Comparison of ENCODE assay signal across 10 mouse cellular contexts in genomic region chr8:121827726-121828125, GRCm38 (mm10). TPM values are rescaled to one million over a fixed set of nuclear protein-coding genes. Genes with fewer than 3 reads are reported as not detected.
DNase-seq lines count a peak whose midpoint lies in the region; ATAC-seq and TF ChIP-seq lines count a peak whose summit lies in the region.
"Had no signal": no experiment of that assay in that cellular context is flagged by ENCODE, and none has a peak within 500 bp of the region (broad histone marks: within the 10 kb centered on the region; RNA-seq: fewer than 3 reads in every experiment).

No protein-coding gene starts in this region.

- H3K4me3 ChIP-seq in heart, embryonic 15.5 days, result peak overlapping the region; percentile 77; the same call in 1 of the 2 replicates
- 0 out of 2 replicates have a peak overlapping the region, but pooled peaks have one; percentile 91 for H3K4me3 ChIP-seq in embryonic facial prominence, embryonic 13.5 days
- H3K4me3 ChIP-seq in midbrain, embryonic 15.5 days, result peak overlapping the region; percentile 59; the same call in 1 of the 2 replicates
- no peak overlapping the region for H3K4me3 ChIP-seq in kidney, adult 2 months (ENCODE audit: insufficient read depth, low read depth, low read length)

- intact Hi-C loops in gastrocnemius, postnatal 36 days (cut with DNase I), result no loop called here

- WGBS in heart, embryonic 15.5 days, result 86% methylated on average over 5 of the region's 5 CpGs
- 92% methylated on average over 5 of the region's 5 CpGs for WGBS in embryonic facial prominence, embryonic 13.5 days
- 95% methylated on average over 5 of the region's 5 CpGs for WGBS in midbrain, embryonic 15.5 days
- WGBS in kidney, adult 2 months, result 81% methylated on average over 5 of the region's 5 CpGs

- no peak overlapping the region for H3K27ac ChIP-seq in heart, embryonic 15.5 days
- no peak overlapping the region for H3K27ac ChIP-seq in embryonic facial prominence, embryonic 13.5 days
- H3K27ac ChIP-seq in midbrain, embryonic 15.5 days, result no peak overlapping the region
- no peak overlapping the region for H3K27ac ChIP-seq in kidney, adult 2 months (ENCODE audit: insufficient read depth, low read depth, low read length)

- peaks cover 18% of the 10 kb centered on the region for H3K4me1 ChIP-seq in heart, embryonic 15.5 days (replicated peaks)
- H3K4me1 ChIP-seq in embryonic facial prominence, embryonic 13.5 days, result peaks cover 19% of the 10 kb centered on the region
- H3K4me1 ChIP-seq in midbrain, embryonic 15.5 days, result peaks cover 22% of the 10 kb centered on the region
- H3K4me1 ChIP-seq in kidney, adult 2 months (ENCODE audit: control insufficient read depth, insufficient read depth, low read length), result peaks cover 10% of the 10 kb centered on the region; the same call in 1 of the 2 replicates

- peak overlapping the region; percentile 86; the same call in 1 of the 2 replicates for H3K4me2 ChIP-seq in heart, embryonic 15.5 days
- peak overlapping the region; percentile 95 for H3K4me2 ChIP-seq in embryonic facial prominence, embryonic 13.5 days
- peak overlapping the region; percentile 79 for H3K4me2 ChIP-seq in midbrain, embryonic 15.5 days

- no peak for TF ChIP-seq POLR2A in kidney, adult 2 months (IDR thresholded peaks at IDR 0.05; ENCODE audit: low read depth, low read length)

- no peaks in the 10 kb centered on the region for H3K9me3 ChIP-seq in heart, embryonic 15.5 days (replicated peaks)
- no peaks in the 10 kb centered on the region for H3K9me3 ChIP-seq in embryonic facial prominence, embryonic 13.5 days
- H3K9me3 ChIP-seq in midbrain, embryonic 15.5 days, result no peaks in the 10 kb centered on the region

- TF ChIP-seq CTCF in kidney, adult 2 months (conservative IDR thresholded peaks at IDR 0.05; ENCODE audit: insufficient read depth, insufficient read length, low read depth, low read length), result no peak

- ATAC-seq in heart, embryonic 15.5 days (replicated peaks; ENCODE audit: insufficient number of reproducible peaks, insufficient read depth, low FRiP score, low read depth), result no peak
- ATAC-seq in embryonic facial prominence, embryonic 13.5 days (ENCODE audit: insufficient number of reproducible peaks, insufficient read depth, low FRiP score, low TSS enrichment, low read depth), result no peak
- ATAC-seq in midbrain, embryonic 15.5 days (replicated peaks), result no peak

- H3K36me3 ChIP-seq in heart, embryonic 15.5 days, result no peaks in the 10 kb centered on the region
- H3K36me3 ChIP-seq in embryonic facial prominence, embryonic 13.5 days, result no peaks in the 10 kb centered on the region
- H3K36me3 ChIP-seq in midbrain, embryonic 15.5 days (replicated peaks), result no peaks in the 10 kb centered on the region
- H3K36me3 ChIP-seq in kidney, adult 2 months (ENCODE audit: control insufficient read depth, insufficient read depth, low read length), result no peaks in the 10 kb centered on the region

- H3K27me3 ChIP-seq in heart, embryonic 15.5 days, result no peaks in the 10 kb centered on the region
- H3K27me3 ChIP-seq in embryonic facial prominence, embryonic 13.5 days, result no peaks in the 10 kb centered on the region
- no peaks in the 10 kb centered on the region for H3K27me3 ChIP-seq in midbrain, embryonic 15.5 days (replicated peaks)
- H3K27me3 ChIP-seq in kidney, adult 2 months (replicated peaks; ENCODE audit: control insufficient read depth, insufficient read depth, low read length), result no peaks in the 10 kb centered on the region

- H3K9ac ChIP-seq in heart, embryonic 15.5 days, result no peak overlapping the region
- H3K9ac ChIP-seq in embryonic facial prominence, embryonic 13.5 days, result no peak overlapping the region
- no peak overlapping the region for H3K9ac ChIP-seq in midbrain, embryonic 15.5 days

- DNase-seq in heart, adult 8-10 months (ENCODE audit: low spot score), result no peak
- DNase-seq in right cerebral cortex, postnatal 25 days, result peak; percentile 1
- DNase-seq in right cerebral cortex, postnatal 14 days, result no peak
- DNase-seq in gastrocnemius, postnatal 36 days, result no peak
- no peak for DNase-seq in kidney, adult 2 months
- DNase-seq: adrenal gland, adult 2 months; cerebellum, adult 9-10 months had no signal

RNA-seq across cellular contexts. Expression of gene Klhdc4, which starts 1.6 kb away (rescaled TPM):
- 18.7 and 27.6 TPM in 2 replicates for polyA plus RNA-seq in heart, embryonic 15.5 days (2015; fragmentation: Nextera tagmentation; extraction: Ambion mirVana)
- 10 to 100 TPM; 12.5 to 14.9 (median 12.9) TPM for total RNA-seq in heart, adult 8-10 months (2022)
- polyA plus RNA-seq in embryonic facial prominence, embryonic 13.5 days (2015; fragmentation: Nextera tagmentation; extraction: Ambion mirVana), result 36.8 and 41.2 TPM in 2 replicates
- polyA plus RNA-seq in midbrain, embryonic 15.5 days (2015; fragmentation: Nextera tagmentation; extraction: Ambion mirVana), result 49.6 and 52.3 TPM in 2 replicates
- 1 to 10 TPM; 9.0 TPM for total RNA-seq in gastrocnemius, postnatal 36 days (2021)
- polyA plus RNA-seq in kidney, adult 2 months (2012; rRNA removed), result 14.6 and 16.4 TPM in 2 replicates
